Mouse (Mus musculus) midbrain, embryonic 15.5 days (tissue): ENCODE data around the gene Gm13272. TPM values are rescaled to one million over a fixed set of nuclear protein-coding genes. Genes with fewer than 3 reads are reported as not detected.
"Not testable (repeated sequence)": the region's sequence is repeated elsewhere in the genome, so short reads cannot be mapped to it uniquely, and the experiment has no call there.

Source experiments
- ATAC-seq: fragments of 200-750 bp; cut with Nextera tagmentation; replicated peaks from 2 replicates; pipeline ENCODE4 v1.8.0; 2017; ENCODE audit warnings: moderate TSS enrichment
- H3K27ac ChIP-seq: fragments of 300-500 bp; sonication (generic); 2 replicates; pipeline ENCODE4 v1.5.1; 2015; ENCODE audit warnings: mild to moderate bottlenecking, inconsistent platforms
- H3K27me3 ChIP-seq: fragments of 300-500 bp; sonication (generic); replicated peaks from 2 replicates; pipeline ENCODE4 v1.6.1; 2015; ENCODE audit warnings: inconsistent platforms
- H3K36me3 ChIP-seq: fragments of 300-500 bp; sonication (generic); replicated peaks from 2 replicates; pipeline ENCODE4 v1.6.1; 2015; ENCODE audit warnings: inconsistent platforms
- H3K4me1 ChIP-seq: fragments of 300-500 bp; sonication (generic); 2 replicates; pipeline ENCODE4 v1.6.1; 2015; ENCODE audit warnings: inconsistent platforms
- H3K4me2 ChIP-seq: fragments of 300-500 bp; sonication (generic); 2 replicates; pipeline ENCODE4 v1.6.1; 2015; ENCODE audit warnings: inconsistent platforms, mild to moderate bottlenecking, moderate library complexity
- H3K4me3 ChIP-seq: fragments of 300-500 bp; sonication (generic); 2 replicates; pipeline ENCODE4 v1.5.1; 2015; ENCODE audit warnings: mild to moderate bottlenecking, inconsistent platforms
- H3K9ac ChIP-seq: fragments of 300-500 bp; sonication (generic); 2 replicates; pipeline ENCODE4 v1.6.1; 2015; ENCODE audit warnings: mild to moderate bottlenecking, inconsistent platforms
- H3K9me3 ChIP-seq: fragments of 300-500 bp; sonication (generic); 2 replicates; pipeline ENCODE4 v1.6.1; 2016; ENCODE audit warnings: inconsistent platforms
- WGBS: fragments of 180-500 bp; shearing (Covaris S2); methylation state at CpG from one replicate; pipeline ENCODE4 v1.1.7; 2015; ENCODE audit warnings: mixed read lengths; 5-methylcytosine and 5-hydroxymethylcytosine counted together
- polyA plus RNA-seq: library from polyadenylated mRNA; unstranded; fragments of >200 nt; fragmentation: Nextera tagmentation; extraction: Ambion mirVana; gene quantifications from 2 replicates; pipeline ENCODE4 v1.2.1, GENCODE M21; 2015

Gm13272 gene
- not detected in 2 replicates for polyA plus RNA-seq

DNA sequence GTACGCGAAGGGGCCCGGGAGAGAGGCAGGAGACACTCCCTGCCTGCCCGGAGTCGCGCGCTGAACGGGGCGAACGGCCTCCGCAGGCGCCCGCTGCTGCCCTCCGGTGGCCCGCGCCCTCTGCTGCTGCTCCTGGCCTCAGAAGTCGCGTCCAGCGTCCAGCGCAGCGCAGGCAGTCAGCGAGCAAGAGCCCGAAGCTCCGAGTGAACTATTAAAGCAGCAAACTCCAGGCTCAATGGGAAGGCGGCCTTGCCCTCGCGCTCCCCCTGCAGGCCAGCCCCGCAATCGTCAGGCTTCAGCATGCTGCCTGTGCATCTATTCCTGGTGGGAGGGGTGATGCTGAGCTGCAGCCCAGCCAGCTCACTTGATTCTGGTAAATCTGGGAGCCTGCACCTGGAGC lies at the start of gene Gm13272:
TSS of gene Gm13272 (plus strand) at position 301 of the 400 bp plus-strand sequence.
- H3K9me3 ChIP-seq, ATAC-seq, H3K36me3 ChIP-seq, H3K4me2 ChIP-seq, H3K4me3 ChIP-seq, H3K27me3 ChIP-seq, H3K4me1 ChIP-seq, H3K27ac ChIP-seq, H3K9ac ChIP-seq: not testable (repeated sequence)
- WGBS: no CpG with 5 or more reads among the region's 29 CpGs

DNA sequence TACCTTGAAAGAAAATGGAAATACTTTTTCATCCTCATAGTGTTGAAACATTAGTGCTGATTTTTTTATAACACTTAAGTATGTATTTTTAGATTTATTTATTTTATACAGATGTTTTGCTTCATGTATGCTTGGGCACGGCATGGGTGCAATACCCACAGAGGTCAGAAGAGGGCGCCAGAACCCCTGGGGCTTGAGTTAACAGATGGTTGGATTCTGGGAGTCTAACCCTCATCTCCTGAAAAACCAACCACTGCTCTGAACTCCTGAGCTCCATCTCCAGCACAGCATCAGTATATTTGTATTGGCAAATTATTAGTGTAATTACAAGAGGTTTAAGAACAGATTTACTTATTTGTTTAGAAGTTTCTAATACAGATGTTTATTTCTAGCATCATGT lies 41.2 kb upstream of the Gm13272 start:
- 5% methylated on average over 2 of the region's 2 CpGs for WGBS
- Histone ChIP-seq H3K27ac (no peak overlapping the region), H3K4me3 (no peak overlapping the region), H3K9ac (no peak overlapping the region), H3K27me3 (no peaks in the 10 kb centered on the region), H3K36me3 (no peaks in the 10 kb centered on the region), H3K4me2 (no peak overlapping the region), H3K4me1 (no peaks in the 10 kb centered on the region), H3K9me3 (no peaks in the 10 kb centered on the region)
- ATAC-seq: no peak

DNA sequence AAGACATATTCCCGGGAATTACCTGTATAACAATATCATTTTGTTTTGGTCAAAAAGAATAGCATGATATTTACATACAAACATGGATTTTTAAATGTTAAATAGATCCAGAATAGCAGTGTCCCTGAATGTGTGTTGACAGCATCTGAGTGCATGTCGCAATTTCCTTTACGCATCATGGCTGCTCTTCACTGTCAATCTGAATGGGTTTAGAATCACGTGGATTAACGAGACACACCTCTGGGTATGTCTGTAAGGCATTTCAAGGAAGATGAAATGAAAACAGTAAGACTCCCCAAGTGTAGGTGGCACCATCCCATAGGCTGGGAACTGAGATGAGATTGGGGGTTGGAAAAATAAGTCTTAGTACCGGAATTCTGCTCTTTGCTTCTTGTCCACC lies 40.6 kb upstream of the Gm13272 start:
- Histone ChIP-seq H3K27me3 (no peaks in the 10 kb centered on the region), H3K4me1 (no peaks in the 10 kb centered on the region), H3K27ac (no peak overlapping the region), H3K4me3 (no peak overlapping the region), H3K36me3 (no peaks in the 10 kb centered on the region), H3K4me2 (no peak overlapping the region), H3K9ac (no peak overlapping the region), H3K9me3 (no peaks in the 10 kb centered on the region)
- ATAC-seq: no peak
- 90% methylated on average over 6 of the region's 6 CpGs for WGBS

DNA sequence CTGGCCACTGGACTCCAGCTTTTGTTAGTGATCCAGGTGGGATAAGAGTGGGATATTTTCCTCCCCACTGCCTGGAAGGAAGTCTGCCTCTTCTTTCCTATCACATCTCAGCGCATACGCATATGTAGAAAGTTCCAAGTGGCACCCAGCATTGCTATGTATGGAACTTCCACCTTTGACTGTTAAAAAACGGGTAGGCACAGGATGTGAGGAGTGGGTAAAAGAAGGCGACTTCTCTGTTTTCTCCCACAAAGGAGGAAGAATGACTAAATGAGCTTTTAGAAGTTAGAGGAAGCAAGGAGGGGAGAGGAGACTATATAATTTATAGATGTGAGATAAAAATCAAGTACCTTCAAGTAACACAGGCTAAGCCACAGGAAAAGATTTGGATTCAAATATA lies 38.2 kb upstream of the Gm13272 start:
- no peaks in the 10 kb centered on the region for H3K36me3 ChIP-seq
- no peak overlapping the region for H3K9ac ChIP-seq
- H3K4me3 ChIP-seq: no peak overlapping the region
- no peaks in the 10 kb centered on the region for H3K27me3 ChIP-seq
- WGBS: 92% methylated on average over 4 of the region's 4 CpGs
- H3K27ac ChIP-seq: no peak overlapping the region
- no peak for ATAC-seq
- no peak overlapping the region for H3K4me2 ChIP-seq
- no peaks in the 10 kb centered on the region for H3K4me1 ChIP-seq
- no peaks in the 10 kb centered on the region for H3K9me3 ChIP-seq

DNA sequence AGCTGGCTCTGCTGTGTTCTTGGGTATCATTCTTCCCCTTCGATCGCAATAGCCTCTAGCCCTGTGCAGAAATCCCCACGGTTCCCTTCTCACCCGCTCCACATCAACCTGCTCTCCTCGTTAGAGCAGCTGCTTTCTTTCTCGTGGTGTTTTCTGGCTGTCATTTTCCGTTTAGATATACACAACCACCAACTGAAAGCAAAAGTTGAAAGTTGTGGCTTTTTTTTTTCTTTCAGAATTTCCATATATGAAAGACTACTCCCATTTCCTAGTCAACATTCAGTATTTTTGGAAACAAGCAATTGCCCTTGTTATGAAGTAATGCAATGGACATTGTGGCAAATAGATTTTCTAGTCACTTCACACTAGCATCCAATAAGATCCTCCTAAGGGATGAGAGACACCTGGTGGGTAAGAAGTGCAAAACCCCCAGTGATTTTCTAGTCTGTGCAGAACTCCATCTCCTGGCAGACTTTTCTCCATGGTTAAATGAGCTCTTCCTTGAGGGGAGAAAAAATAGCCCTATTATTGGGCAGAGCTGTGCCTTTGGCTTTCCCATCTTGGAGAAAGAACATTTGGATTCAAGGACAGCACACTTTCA lies 36.8 kb upstream of the Gm13272 start:
- no peaks in the 10 kb centered on the region for H3K9me3 ChIP-seq
- no peak overlapping the region for H3K4me2 ChIP-seq
- H3K4me1 ChIP-seq: no peaks in the 10 kb centered on the region
- no peak overlapping the region for H3K4me3 ChIP-seq
- H3K27me3 ChIP-seq: no peaks in the 10 kb centered on the region
- H3K36me3 ChIP-seq: no peaks in the 10 kb centered on the region
- no peak overlapping the region for H3K27ac ChIP-seq
- ATAC-seq: no peak
- no peak overlapping the region for H3K9ac ChIP-seq
- WGBS: 70% methylated on average over 7 of the region's 7 CpGs

DNA sequence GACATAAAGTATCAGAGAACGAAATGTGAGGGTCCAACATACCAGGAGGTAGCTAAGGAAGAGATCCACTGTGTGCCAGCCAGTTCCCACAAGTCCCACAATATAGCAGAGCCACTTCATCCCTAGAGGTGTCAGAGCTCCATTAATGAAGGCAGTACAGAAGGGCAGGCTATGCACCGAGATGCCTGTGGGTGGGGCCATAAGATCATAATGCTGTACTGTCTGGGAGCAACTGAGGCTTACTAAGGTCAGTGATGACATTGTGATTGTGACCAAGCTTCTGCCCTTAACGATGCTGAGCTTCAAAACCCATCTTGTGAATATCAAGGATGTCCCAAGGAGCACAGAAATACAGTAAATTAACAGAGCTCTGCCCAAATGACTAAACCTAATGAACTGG lies 35.4 kb upstream of the Gm13272 start:
- Histone ChIP-seq H3K27me3 (no peaks in the 10 kb centered on the region), H3K9ac (no peak overlapping the region), H3K36me3 (no peaks in the 10 kb centered on the region), H3K4me3 (no peak overlapping the region), H3K4me2 (no peak overlapping the region), H3K4me1 (no peaks in the 10 kb centered on the region), H3K27ac (no peak overlapping the region), H3K9me3 (no peaks in the 10 kb centered on the region)
- WGBS: 75% methylated on average over 3 of the region's 3 CpGs
- no peak for ATAC-seq

DNA sequence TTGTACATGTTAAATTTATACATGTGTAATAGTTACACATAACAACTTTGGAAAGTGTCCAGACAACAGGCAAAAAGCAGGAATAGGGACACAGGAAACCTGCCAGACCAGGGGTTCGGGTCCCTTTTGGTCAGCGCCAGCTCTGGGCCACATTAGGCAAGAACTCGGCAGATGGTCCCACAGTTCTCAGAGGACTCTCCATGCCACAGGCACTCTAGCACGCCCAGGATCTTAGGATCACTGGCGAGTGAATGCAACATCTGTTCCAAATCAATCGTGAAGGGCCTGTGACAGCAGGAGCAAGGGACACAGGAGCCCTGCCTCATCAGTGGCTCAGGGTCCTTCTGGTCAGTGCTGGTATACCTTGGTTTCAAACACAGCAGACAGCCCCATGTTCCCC lies 29.7 kb upstream of the Gm13272 start:
- H3K27me3 ChIP-seq: no peaks in the 10 kb centered on the region
- H3K4me3 ChIP-seq: no peak overlapping the region
- H3K4me1 ChIP-seq: no peaks in the 10 kb centered on the region
- H3K4me2 ChIP-seq: no peak overlapping the region
- WGBS: 56% methylated on average over 6 of the region's 6 CpGs
- H3K9ac ChIP-seq: no peak overlapping the region
- H3K27ac ChIP-seq: no peak overlapping the region
- ATAC-seq: no peak
- no peaks in the 10 kb centered on the region for H3K36me3 ChIP-seq
- H3K9me3 ChIP-seq: no peaks in the 10 kb centered on the region

DNA sequence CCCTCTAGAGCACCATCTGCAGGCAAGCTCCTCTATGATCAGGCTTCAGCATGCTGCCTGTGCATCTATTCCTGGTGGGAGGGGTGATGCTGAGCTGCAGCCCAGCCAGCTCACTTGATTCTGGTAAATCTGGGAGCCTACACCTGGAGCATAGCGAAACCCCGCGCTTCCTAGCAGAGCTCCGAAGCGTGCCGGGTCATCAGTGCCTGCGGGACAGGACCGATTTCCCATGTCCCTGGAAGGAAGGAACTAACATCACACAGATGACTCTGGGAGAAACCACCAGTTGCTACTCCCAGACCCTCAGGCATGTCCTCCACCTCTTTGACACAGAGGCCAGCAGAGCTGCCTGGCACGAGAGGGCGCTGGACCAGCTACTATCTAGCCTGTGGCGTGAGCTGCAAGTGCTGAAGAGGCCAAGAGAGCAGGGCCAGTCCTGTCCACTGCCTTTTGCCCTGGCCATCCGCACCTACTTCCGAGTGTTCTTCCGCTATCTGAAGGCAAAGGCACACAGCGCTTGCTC lies 24.8 kb upstream of the Gm13272 start, which contains the start of gene Gm13271:
TSS of gene Gm13271 (plus strand) at position 51 of the 523 bp plus-strand sequence.
- H3K9ac ChIP-seq, H3K4me1 ChIP-seq, ATAC-seq, H3K4me3 ChIP-seq, H3K4me2 ChIP-seq, H3K36me3 ChIP-seq, H3K27me3 ChIP-seq, H3K27ac ChIP-seq, H3K9me3 ChIP-seq: not testable (repeated sequence)
- WGBS: 77% methylated on average over 15 of the region's 15 CpGs

DNA sequence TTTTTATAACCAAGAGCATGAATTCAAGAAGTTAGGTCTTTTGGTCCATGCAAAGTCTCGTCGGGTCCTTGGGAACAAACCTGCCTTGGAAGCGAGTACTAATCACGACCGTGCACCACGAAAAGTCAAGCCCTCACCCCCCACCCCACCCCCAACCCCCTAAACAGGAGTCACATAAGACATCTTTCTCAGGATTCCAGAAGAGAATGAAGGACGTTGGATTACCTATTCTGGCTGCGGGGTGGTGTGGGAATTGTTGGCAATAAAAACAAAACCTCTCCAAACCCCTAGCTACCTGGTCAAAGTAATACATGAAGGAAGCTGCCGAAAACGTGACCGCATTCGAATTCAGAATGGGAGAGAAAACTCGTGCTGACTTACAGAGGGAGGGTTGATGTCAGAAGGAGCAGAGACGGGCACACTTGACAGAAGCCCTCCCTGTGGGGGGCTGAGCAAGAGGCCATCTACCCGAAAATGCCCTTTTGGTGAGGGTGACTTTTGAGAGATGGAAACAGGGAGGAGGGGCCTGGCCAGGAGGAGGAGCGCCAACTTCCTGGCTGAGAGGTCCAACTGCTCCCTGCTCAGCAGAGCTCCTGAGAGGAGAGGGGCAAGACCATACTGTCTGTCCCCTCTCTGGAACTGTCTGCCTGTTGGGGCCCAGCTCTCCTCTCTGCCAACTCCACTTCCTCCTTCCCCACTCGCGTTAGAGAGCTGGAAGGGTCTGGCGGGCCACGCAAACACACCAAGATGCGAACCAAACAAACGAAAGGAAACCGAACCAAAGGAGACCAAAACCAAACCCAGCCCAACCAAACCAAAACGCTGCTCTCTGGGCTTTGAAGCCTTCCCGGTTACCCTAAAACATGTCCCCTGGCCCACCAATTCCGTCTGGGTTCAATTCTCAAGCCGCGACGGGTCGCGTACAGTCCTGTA lies 22.8 kb upstream of the Gm13272 start:
- not testable (repeated sequence) for ATAC-seq, H3K4me1 ChIP-seq
- WGBS: 9% methylated on average over 29 of the region's 31 CpGs

DNA sequence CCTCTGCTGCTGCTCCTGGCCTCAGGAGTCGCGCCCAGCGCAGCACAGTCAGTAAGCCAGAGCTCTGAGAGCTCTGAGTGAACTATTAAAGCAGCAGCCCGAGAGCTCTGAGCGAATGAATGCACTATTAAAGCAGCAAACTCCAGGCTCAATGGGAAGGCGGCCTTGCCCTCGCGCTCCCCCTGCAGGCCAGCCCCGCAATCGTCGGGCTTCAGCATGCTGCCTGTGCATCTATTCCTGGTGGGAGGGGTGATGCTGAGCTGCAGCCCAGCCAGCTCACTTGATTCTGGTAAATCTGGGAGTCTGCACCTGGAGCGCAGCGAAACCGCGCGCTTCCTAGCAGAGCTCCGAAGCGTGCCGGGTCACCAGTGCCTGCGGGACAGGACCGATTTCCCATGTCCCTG lies 22.0 kb upstream of the Gm13272 start:
- H3K4me2 ChIP-seq: peak overlapping the region; percentile 91
- ATAC-seq: peak; percentile 100
- H3K9me3 ChIP-seq, H3K4me1 ChIP-seq, H3K27me3 ChIP-seq, H3K36me3 ChIP-seq: not testable (repeated sequence)
- H3K9ac ChIP-seq: peak overlapping the region; percentile 53
- 0% methylated on average over 21 of the region's 21 CpGs for WGBS
- H3K4me3 ChIP-seq: peak overlapping the region; percentile 47
- H3K27ac ChIP-seq: peak overlapping the region; percentile 71

More for the DNA sequence above, 22.8 kb upstream of the Gm13272 start:
- not testable (repeated sequence) for H3K9me3 ChIP-seq, H3K36me3 ChIP-seq, H3K27me3 ChIP-seq
- peak overlapping the region; percentile 53 for H3K9ac ChIP-seq
- peak overlapping the region; percentile 47 for H3K4me3 ChIP-seq
- peak overlapping the region; percentile 71 for H3K27ac ChIP-seq
- H3K4me2 ChIP-seq: peak overlapping the region; percentile 91

DNA sequence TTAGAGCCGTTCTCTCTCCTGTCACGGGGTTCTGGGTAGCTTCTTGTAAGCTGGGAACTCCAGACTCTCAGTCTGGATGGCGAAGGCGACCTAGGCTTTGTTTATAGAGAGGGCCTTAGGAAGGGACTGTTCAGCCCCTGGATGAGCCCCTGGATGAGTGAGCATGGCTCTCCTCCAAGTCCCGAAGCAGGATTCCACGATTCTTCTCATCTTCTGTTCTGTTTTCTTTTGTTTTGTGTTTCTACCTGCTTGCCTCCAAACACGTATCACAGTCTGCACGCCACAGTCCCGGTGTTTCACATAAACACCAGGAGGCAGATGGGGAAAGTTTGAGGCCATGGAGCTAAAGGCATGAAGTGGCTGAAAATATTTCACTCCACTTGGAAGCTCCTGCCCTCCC lies 20.9 kb upstream of the Gm13272 start:
- H3K9ac ChIP-seq, H3K4me2 ChIP-seq, ATAC-seq, H3K27me3 ChIP-seq, H3K36me3 ChIP-seq, H3K4me3 ChIP-seq, H3K9me3 ChIP-seq, H3K4me1 ChIP-seq, H3K27ac ChIP-seq: not testable (repeated sequence)
- 84% methylated on average over 9 of the region's 9 CpGs for WGBS

DNA sequence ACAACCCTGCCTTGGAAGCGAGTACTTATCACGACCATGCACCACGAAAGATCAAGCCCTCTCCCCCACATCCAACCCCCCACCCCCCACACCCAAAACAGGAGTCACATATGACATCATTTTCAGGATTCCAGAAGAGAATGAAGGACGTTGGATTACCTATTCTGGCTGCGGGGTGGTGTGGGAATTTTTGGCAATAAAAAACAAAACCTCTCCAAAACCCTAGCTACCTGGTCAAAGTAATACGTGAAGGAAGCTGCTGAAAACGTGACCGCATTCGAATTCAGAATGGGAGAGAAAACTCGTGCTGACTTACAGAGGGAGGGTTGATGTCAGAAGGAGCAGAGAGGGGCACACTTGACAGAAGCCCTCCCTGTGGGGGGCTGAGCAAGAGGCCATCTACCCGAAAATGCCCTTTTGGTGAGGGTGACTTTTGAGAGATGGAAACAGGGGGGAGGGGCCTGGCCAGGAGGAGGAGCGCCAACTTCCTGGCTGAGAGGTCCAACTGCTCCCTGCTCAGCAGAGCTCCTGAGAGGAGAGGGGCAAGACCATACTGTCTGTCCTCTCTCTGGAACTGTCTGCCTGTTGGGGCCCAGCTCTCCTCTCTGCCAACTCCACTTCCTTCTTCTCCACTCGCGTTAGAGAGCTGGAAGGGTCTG lies 19.9 kb upstream of the Gm13272 start, which contains the start of gene Gm13283:
TSS of gene Gm13283 (plus strand) at position 510 of the 659 bp plus-strand sequence.
- H3K27ac ChIP-seq, H3K9me3 ChIP-seq, H3K9ac ChIP-seq, ATAC-seq, H3K36me3 ChIP-seq, H3K4me1 ChIP-seq, H3K27me3 ChIP-seq: not testable (repeated sequence)
- 24% methylated on average over 10 of the region's 14 CpGs for WGBS
- Histone ChIP-seq H3K4me2 (peak within 1 kb of the TSS; percentile 69), H3K4me3 (peak within 1 kb of the TSS; percentile 34)
